Mouse (Mus musculus) heart, postnatal 0 days (tissue): ENCODE data around the gene 4632433K11Rik. TPM values are rescaled to one million over a fixed set of nuclear protein-coding genes. Genes with fewer than 3 reads are reported as not detected.

ENCODE experiments used
- ATAC-seq: fragments of 200-750 bp; cut with Nextera tagmentation; 2 replicates; pipeline ENCODE4 v1.8.0; 2017; ENCODE audit warnings: low read depth, moderate number of reproducible peaks, moderate library complexity; ENCODE audit not compliant: insufficient read depth
- DNase-seq: peaks from one replicate; pipeline ENCODE4 v3.0.0-alpha.2; 2016; ENCODE audit warnings: low spot score
- H3K27ac ChIP-seq: fragments of 300-500 bp; sonication (generic); 2 replicates; pipeline ENCODE4 v1.5.1; 2014; ENCODE audit warnings: low read depth, mild to moderate bottlenecking
- H3K27me3 ChIP-seq: fragments of 300-500 bp; sonication (generic); 2 replicates; pipeline ENCODE4 v1.6.1; 2014; ENCODE audit warnings: low read length, mixed read lengths; ENCODE audit not compliant: control insufficient read depth, insufficient read depth
- H3K36me3 ChIP-seq: fragments of 300-500 bp; sonication (generic); replicated peaks from 2 replicates; pipeline ENCODE4 v1.6.1; 2014; ENCODE audit warnings: low read length, mixed read lengths; ENCODE audit not compliant: control insufficient read depth, insufficient read depth
- H3K4me1 ChIP-seq: fragments of 300-500 bp; sonication (generic); 2 replicates; pipeline ENCODE4 v1.6.1; 2014; ENCODE audit warnings: antibody characterized with exemption; ENCODE audit not compliant: control insufficient read depth, insufficient read depth
- H3K4me2 ChIP-seq: fragments of 300-500 bp; sonication (generic); 2 replicates; pipeline ENCODE4 v1.6.1; 2014; ENCODE audit warnings: low read depth, mild to moderate bottlenecking, low read length, moderate library complexity
- H3K4me3 ChIP-seq: fragments of 300-500 bp; sonication (generic); 2 replicates; pipeline ENCODE4 v1.5.1; 2014; ENCODE audit warnings: low read depth, low read length
- H3K9ac ChIP-seq: fragments of 300-500 bp; sonication (generic); replicated peaks from 2 replicates; pipeline ENCODE4 v1.6.1; 2014; ENCODE audit warnings: low read depth, low read length, mixed read lengths
- H3K9me3 ChIP-seq: fragments of 300-500 bp; sonication (generic); replicated peaks from 2 replicates; pipeline ENCODE4 v1.6.1; 2016; ENCODE audit warnings: low read length; ENCODE audit not compliant: control insufficient read depth
- CTCF ChIP-seq: IDR thresholded peaks from 2 replicates; pipeline ENCODE4 v1.5.1; 2016; ENCODE audit warnings: antibody characterized with exemption, control low read depth, low read depth
- EP300 ChIP-seq: IDR thresholded peaks from 2 replicates; pipeline ENCODE4 v1.6.1; 2016; ENCODE audit warnings: antibody characterized with exemption, low read depth
- WGBS: fragments of 180-500 bp; shearing (Covaris S2); extraction: QIAGEN DNeasy Blood & Tissue Kit; methylation state at CpG from one replicate; pipeline ENCODE4 v1.1.7; 2014; 5-methylcytosine and 5-hydroxymethylcytosine counted together
- polyA plus RNA-seq: library from polyadenylated mRNA; unstranded; fragments of >200 nt; fragmentation: Nextera tagmentation; extraction: Ambion mirVana; gene quantifications from 2 replicates; pipeline ENCODE4 v1.2.1, GENCODE M21; 2015
- total RNA-seq: library from RNA; depleted of rRNA; stranded (reverse); fragments of >200 nt; gene quantifications from 2 replicates; pipeline ENCODE4 v1.2.3, GENCODE M21; 2014; ENCODE audit warnings: low replicate concordance

4632433K11Rik gene
- total and polyA plus RNA-seq, 2 experiments from 2014 or later, result 0.99 TPM; not detected in 1

DNA sequence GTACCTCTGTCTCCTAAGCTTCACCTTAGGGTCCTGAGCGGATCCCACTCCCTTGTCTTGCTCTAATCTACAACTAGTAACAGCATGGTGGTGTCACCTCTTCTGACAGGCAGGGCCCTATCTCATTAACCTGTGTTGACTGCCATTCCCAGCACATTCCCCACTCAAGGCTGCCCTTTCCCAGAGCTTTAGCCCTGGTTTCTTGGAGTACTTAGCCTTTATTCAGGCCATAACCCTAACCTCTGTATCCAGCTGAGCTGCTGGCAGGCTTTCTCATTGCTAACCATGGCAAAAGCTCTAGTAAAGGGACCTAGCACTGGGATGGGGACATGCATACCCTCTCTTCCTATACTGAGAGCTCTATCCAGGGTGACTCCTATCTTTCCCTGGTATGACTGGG, 24.7 kb downstream of the 4632433K11Rik start:
- Histone ChIP-seq H3K27me3 (peaks cover 49% of the 10 kb centered on the region), H3K9ac (no peak overlapping the region), H3K4me1 (peaks cover 11% of the 10 kb centered on the region), H3K9me3 (no peaks in the 10 kb centered on the region), H3K4me3 (no peak overlapping the region), H3K36me3 (no peaks in the 10 kb centered on the region), H3K27ac (no peak overlapping the region), H3K4me2 (no peak overlapping the region)
- TF ChIP-seq EP300, result no peak
- TF ChIP-seq CTCF, result no peak
- ATAC-seq (no peak), DNase-seq (no peak)
- WGBS, result 85% methylated on average over 1 of the region's 1 CpGs

DNA sequence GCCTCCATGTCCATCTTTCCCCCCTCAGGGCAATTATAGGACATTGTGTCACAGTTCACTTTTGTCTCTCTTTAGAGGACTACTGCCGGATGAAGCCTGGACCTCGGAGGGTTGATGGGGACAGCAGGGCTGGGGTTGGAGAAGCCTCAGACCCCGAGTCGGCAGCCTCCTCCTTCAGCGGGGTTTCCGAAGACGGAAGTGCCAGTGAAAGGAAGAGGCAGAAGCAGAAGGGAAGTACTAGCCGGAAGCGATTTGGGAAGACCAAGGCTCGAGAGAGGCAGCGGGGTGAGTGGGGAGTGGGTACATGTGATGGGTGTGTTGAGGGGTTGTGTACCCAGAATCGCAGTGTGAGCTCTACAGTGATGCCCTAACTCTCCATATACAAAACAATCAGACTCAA, 25.5 kb downstream of the 4632433K11Rik start:
- WGBS, result 87% methylated on average over 12 of the region's 12 CpGs
- Histone ChIP-seq H3K4me3 (no peak overlapping the region), H3K27ac (no peak overlapping the region), H3K36me3 (no peaks in the 10 kb centered on the region), H3K9ac (no peak overlapping the region), H3K4me1 (peaks cover 18% of the 10 kb centered on the region), H3K27me3 (peaks cover 41% of the 10 kb centered on the region), H3K4me2 (no peak overlapping the region), H3K9me3 (no peaks in the 10 kb centered on the region)
- DNase-seq (no peak), ATAC-seq (no peak)
- TF ChIP-seq CTCF (no peak), EP300 (no peak)

DNA sequence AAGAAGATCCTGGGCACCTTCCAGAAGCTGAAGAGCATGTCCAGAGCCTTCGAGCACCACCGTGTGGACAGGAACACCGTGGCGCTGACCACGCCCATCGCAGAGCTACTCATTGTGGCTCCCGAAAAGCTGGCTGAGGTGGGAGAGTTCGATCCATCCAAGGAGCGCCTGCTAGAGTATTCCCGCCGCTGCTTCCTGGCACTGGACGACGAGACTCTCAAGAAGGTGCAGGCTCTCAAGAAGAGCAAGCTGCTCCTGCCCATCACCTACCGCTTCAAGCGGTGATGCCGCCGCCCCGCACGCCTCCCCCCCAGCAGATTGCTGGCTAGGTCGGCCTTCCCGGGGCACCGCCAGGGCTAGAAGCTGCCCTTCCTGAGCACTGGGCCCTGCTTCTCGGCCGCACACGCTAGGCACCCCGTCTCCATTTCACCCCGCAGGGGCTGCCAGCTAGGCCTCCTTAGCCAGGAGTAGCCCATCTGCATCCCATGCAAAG, 26.4 kb downstream of the 4632433K11Rik start:
- Histone ChIP-seq H3K4me3 (peak overlapping the region; percentile 69), H3K4me1 (peaks cover 21% of the 10 kb centered on the region), H3K4me2 (peak overlapping the region; percentile 99), H3K36me3 (no peaks in the 10 kb centered on the region), H3K9ac (peak overlapping the region; percentile 89), H3K9me3 (no peaks in the 10 kb centered on the region), H3K27ac (peak overlapping the region; percentile 100), H3K27me3 (peaks cover 32% of the 10 kb centered on the region)
- 3% methylated on average over 27 of the region's 27 CpGs for WGBS
- TF ChIP-seq EP300, result no peak
- peak; percentile 75 for TF ChIP-seq CTCF
- DNase-seq, result peak; percentile 81
- no peak for ATAC-seq

DNA sequence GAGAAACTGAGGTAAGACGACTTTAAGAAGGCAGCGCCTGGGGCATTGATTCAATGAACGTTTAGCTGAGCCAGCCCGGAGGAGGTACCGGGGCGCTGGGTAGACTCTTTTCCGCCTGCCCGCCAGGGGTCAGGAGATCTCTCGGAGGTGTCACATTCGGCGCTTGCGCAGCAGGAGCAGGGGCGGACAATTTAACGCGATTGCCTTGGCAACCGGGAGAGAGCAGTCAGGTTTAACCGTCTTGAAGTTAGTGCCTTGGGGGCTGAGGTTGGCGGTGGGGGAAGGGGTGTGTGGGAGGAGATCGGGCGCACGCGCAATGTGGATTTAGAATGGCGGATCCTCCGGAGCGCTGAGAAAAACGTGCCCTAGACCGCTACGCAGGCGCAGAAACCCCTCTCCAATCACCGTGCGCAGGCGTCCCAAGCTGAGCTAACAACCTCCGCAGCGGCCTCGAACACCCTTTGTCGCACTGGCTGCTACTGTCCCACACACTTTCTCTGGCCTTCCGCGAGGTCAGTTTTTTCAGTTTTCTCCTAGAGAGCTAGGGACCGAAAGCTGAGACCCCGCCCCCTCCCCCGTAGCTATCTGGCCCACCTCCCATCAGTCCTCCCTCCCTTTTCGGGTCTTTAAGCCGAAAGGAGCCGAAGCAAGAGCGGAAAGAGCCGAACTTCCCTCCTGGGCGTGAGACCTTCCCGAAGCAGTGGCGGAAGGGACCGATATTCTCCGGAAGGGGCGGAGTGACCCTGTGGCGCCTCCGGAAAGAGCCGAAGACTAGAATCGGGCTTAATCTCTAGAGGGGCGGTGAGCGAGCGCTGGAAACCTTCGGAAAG, 27.2 kb downstream of the 4632433K11Rik start:
- Histone ChIP-seq H3K4me3 (peak overlapping the region; percentile 69), H3K27me3 (peaks cover 23% of the 10 kb centered on the region), H3K4me2 (peak overlapping the region; percentile 99), H3K36me3 (peaks cover 8% of the 10 kb centered on the region), H3K4me1 (peaks cover 21% of the 10 kb centered on the region), H3K27ac (peak overlapping the region; percentile 100), H3K9ac (peak overlapping the region; percentile 89), H3K9me3 (no peaks in the 10 kb centered on the region)
- TF ChIP-seq CTCF, result peak; percentile 60
- TF ChIP-seq EP300, result no peak
- ATAC-seq (peak; percentile 89), DNase-seq (peak; percentile 98)
- under 1% methylated on average over 60 of the region's 60 CpGs for WGBS

DNA sequence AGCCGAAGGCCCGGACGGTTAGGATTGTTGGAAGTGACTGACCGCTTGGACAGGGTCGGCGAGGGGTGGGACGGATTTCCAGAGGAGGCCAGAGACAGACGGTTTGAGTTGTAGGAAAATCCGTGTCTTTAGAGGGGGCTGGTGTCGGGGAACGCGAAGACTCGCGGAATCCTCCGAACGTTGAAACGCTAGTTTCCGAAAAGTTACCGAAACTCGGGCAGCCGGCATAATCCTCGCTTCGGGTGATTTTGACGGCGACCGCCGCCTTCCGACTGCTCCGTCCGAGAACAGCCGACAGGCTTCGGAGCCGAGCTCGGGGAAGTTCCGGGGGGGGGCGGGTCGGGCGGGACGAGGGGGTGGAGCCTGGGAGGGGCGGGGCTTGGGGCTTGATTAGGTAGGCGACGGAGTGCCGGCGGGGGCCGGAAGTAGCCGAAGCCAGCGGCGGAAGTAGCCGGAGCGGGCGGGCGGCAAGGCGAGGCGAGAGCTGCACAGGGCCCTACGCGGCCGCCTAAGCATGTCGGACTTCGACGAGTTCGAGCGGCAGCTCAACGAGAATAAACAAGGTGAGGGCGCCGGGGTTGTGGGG, 27.9 kb downstream of the 4632433K11Rik start, which contains the start of gene U2af2:
U2af2 (plus strand) TSS at position 370 of the 586 bp plus-strand sequence.
- Histone ChIP-seq H3K4me3 (peak within 1 kb of the TSS; percentile 69), H3K4me2 (peak within 1 kb of the TSS; percentile 99), H3K9ac (peak within 1 kb of the TSS; percentile 89), H3K4me1 (peaks cover 21% of the 10 kb centered on the region), H3K27me3 (peaks cover 16% of the 10 kb centered on the region), H3K36me3 (peaks cover 15% of the 10 kb centered on the region), H3K9me3 (no peaks in the 10 kb centered on the region), H3K27ac (peak within 1 kb of the TSS; percentile 100)
- DNase-seq (peak; percentile 91), ATAC-seq (peak; percentile 80)
- TF ChIP-seq EP300, result no peak
- 2% methylated on average over 49 of the region's 65 CpGs for WGBS
